11 mouse cellular contexts compared by ENCODE assay signal in genomic region chrX:139219017-139219416, GRCm38 (mm10). TPM values are rescaled to one million over a fixed set of nuclear protein-coding genes. Genes with fewer than 3 reads are reported as not detected.
DNase-seq lines count a peak whose midpoint lies in the region; ATAC-seq and TF ChIP-seq lines count a peak whose summit lies in the region.
"Had no signal": no experiment of that assay in that cellular context is flagged by ENCODE, and none has a peak within 500 bp of the region (broad histone marks: within the 10 kb centered on the region; RNA-seq: fewer than 3 reads in every experiment).

No protein-coding gene starts in this region.

- no peak overlapping the region for H3K4me2 ChIP-seq in intestine, postnatal 0 days (replicated peaks; ENCODE audit: low read depth)
- no peak overlapping the region for H3K4me2 ChIP-seq in intestine, embryonic 15.5 days (replicated peaks)
- no peak overlapping the region for H3K4me2 ChIP-seq in neural tube, embryonic 11.5 days (ENCODE audit: low read depth)
- H3K4me2 ChIP-seq: embryonic facial prominence, embryonic 12.5 days had no signal

- no peak overlapping the region for H3K27ac ChIP-seq in intestine, postnatal 0 days (ENCODE audit: low read depth, low read length)
- H3K27ac ChIP-seq in intestine, embryonic 15.5 days, result no peak overlapping the region
- H3K27ac ChIP-seq in neural tube, embryonic 11.5 days (ENCODE audit: low read depth, low read length), result no peak overlapping the region
- H3K27ac ChIP-seq in thymus, adult 2 months (ENCODE audit: control insufficient read depth, insufficient read depth, low read length), result no peak overlapping the region
- H3K27ac ChIP-seq: embryonic facial prominence, embryonic 12.5 days; limb, embryonic 13.5 days had no signal

- TF ChIP-seq POLR2A in brain, embryonic 14.5 days (IDR thresholded peaks at IDR 0.05; ENCODE audit: borderline replicate concordance, extremely low read depth, insufficient read depth, insufficient read length, poor library complexity, severe bottlenecking), result no peak
- TF ChIP-seq POLR2A in thymus, adult 2 months (IDR thresholded peaks at IDR 0.05; ENCODE audit: control insufficient read depth, extremely low read depth, insufficient read depth, low read length, poor library complexity), result no peak

- no peak overlapping the region for H3K9ac ChIP-seq in intestine, postnatal 0 days (ENCODE audit: low read depth, low read length)
- no peak overlapping the region for H3K9ac ChIP-seq in intestine, embryonic 15.5 days
- no peak overlapping the region for H3K9ac ChIP-seq in neural tube, embryonic 11.5 days (ENCODE audit: low read length)
- H3K9ac ChIP-seq: embryonic facial prominence, embryonic 12.5 days; limb, embryonic 13.5 days had no signal

- H3K36me3 ChIP-seq in intestine, postnatal 0 days (ENCODE audit: control insufficient read depth, insufficient read depth), result no peaks in the 10 kb centered on the region
- H3K36me3 ChIP-seq in intestine, embryonic 15.5 days, result no peaks in the 10 kb centered on the region
- H3K36me3 ChIP-seq in G1E (replicated peaks), result no peaks in the 10 kb centered on the region
- H3K36me3 ChIP-seq in neural tube, embryonic 11.5 days (ENCODE audit: control insufficient read depth, insufficient read depth, low read length), result no peaks in the 10 kb centered on the region
- H3K36me3 ChIP-seq in thymus, adult 2 months (ENCODE audit: control insufficient read depth, insufficient read depth, low read length), result no peaks in the 10 kb centered on the region
- H3K36me3 ChIP-seq: embryonic facial prominence, embryonic 12.5 days; limb, embryonic 13.5 days had no signal

- peak; percentile 1 for DNase-seq in G1E (ENCODE audit: low spot score)
- peak; percentile 87 for DNase-seq in brain, embryonic 14.5 days (ENCODE audit: low read depth)
- peak; percentile 13 for DNase-seq in gastrocnemius, postnatal 14 days
- peak; percentile 7 to 58 for DNase-seq in left cerebral cortex, adult 9 months (ENCODE audit: low spot score in 2 of 2)
- peak; percentile 31 for DNase-seq in neural tube, embryonic 11.5 days (ENCODE audit: low spot score)
- DNase-seq in thymus, adult 2 months, result no peak

- H3K4me1 ChIP-seq in intestine, postnatal 0 days (replicated peaks; ENCODE audit: control insufficient read depth, insufficient read depth, low read length), result no peaks in the 10 kb centered on the region
- H3K4me1 ChIP-seq in intestine, embryonic 15.5 days (replicated peaks), result no peaks in the 10 kb centered on the region
- H3K4me1 ChIP-seq in G1E (ENCODE audit: insufficient read depth, low read depth, low read length), result no peaks in the 10 kb centered on the region
- H3K4me1 ChIP-seq in neural tube, embryonic 11.5 days (ENCODE audit: control insufficient read depth, insufficient read depth, low read length), result no peaks in the 10 kb centered on the region
- H3K4me1 ChIP-seq in thymus, adult 2 months (replicated peaks; ENCODE audit: control insufficient read depth, insufficient read depth, low read length), result no peaks in the 10 kb centered on the region
- H3K4me1 ChIP-seq: embryonic facial prominence, embryonic 12.5 days; limb, embryonic 13.5 days had no signal

- intact Hi-C loops in gastrocnemius, postnatal 14 days (cut with DNase I; ENCODE audit: low total_unique reads), result no loop called here

- peak; percentile 70 for TF ChIP-seq CTCF in intestine, postnatal 0 days (IDR thresholded peaks at IDR 0.05; ENCODE audit: low read depth)
- no peak for TF ChIP-seq CTCF in G1E (IDR thresholded peaks at IDR 0.05; ENCODE audit: low read depth, low read length)
- peak; percentile 63; the same call in 1 of the 2 replicates for TF ChIP-seq CTCF in brain, embryonic 14.5 days (IDR thresholded peaks at IDR 0.05; ENCODE audit: borderline replicate concordance, extremely low read depth, insufficient read depth, insufficient read length)
- TF ChIP-seq CTCF in thymus, adult 2 months (IDR thresholded peaks at IDR 0.05; ENCODE audit: borderline replicate concordance, control insufficient read depth, extremely low read depth, insufficient read depth, low read length, poor library complexity), result no peak

- WGBS in intestine, postnatal 0 days, result 39% methylated on average over 2 of the region's 2 CpGs
- WGBS in intestine, embryonic 15.5 days, result 28% methylated on average over 2 of the region's 2 CpGs
- 33% methylated on average over 2 of the region's 2 CpGs for WGBS in neural tube, embryonic 11.5 days
- 36% methylated on average over 2 of the region's 2 CpGs for WGBS in thymus, adult 2 months

- no peaks in the 10 kb centered on the region for H3K9me3 ChIP-seq in intestine, postnatal 0 days (ENCODE audit: control insufficient read depth)
- H3K9me3 ChIP-seq in intestine, embryonic 15.5 days, result no peaks in the 10 kb centered on the region
- H3K9me3 ChIP-seq in G1E (replicated peaks), result no peaks in the 10 kb centered on the region
- H3K9me3 ChIP-seq in neural tube, embryonic 11.5 days (ENCODE audit: control insufficient read depth, low read length), result no peaks in the 10 kb centered on the region
- H3K9me3 ChIP-seq: embryonic facial prominence, embryonic 12.5 days; limb, embryonic 13.5 days had no signal

- no peak overlapping the region for H3K4me3 ChIP-seq in intestine, postnatal 0 days (ENCODE audit: low read depth, low read length)
- no peak overlapping the region for H3K4me3 ChIP-seq in intestine, embryonic 15.5 days (replicated peaks)
- H3K4me3 ChIP-seq in G1E (ENCODE audit: low read depth, low read length), result no peak overlapping the region
- H3K4me3 ChIP-seq in neural tube, embryonic 11.5 days (ENCODE audit: low read depth, low read length), result no peak overlapping the region
- H3K4me3 ChIP-seq in thymus, adult 2 months (ENCODE audit: control insufficient read depth, insufficient read depth, low read length), result no peak overlapping the region
- H3K4me3 ChIP-seq: embryonic facial prominence, embryonic 12.5 days had no signal

- ATAC-seq in intestine, postnatal 0 days, result no peak
- ATAC-seq in intestine, embryonic 15.5 days, result no peak
- no peak for ATAC-seq in G1E (ENCODE audit: extremely low read depth, insufficient number of reproducible peaks, low FRiP score, poor library complexity, severe bottlenecking)
- ATAC-seq in neural tube, embryonic 11.5 days (ENCODE audit: insufficient read depth, low FRiP score, low TSS enrichment), result no peak

- H3K27me3 ChIP-seq in intestine, postnatal 0 days (replicated peaks; ENCODE audit: control insufficient read depth, insufficient read depth, low read length), result no peaks in the 10 kb centered on the region
- H3K27me3 ChIP-seq in intestine, embryonic 15.5 days (replicated peaks), result no peaks in the 10 kb centered on the region
- no peaks in the 10 kb centered on the region for H3K27me3 ChIP-seq in G1E (ENCODE audit: insufficient read depth, low read length)
- H3K27me3 ChIP-seq in neural tube, embryonic 11.5 days (ENCODE audit: control insufficient read depth, insufficient read depth, low read length), result no peaks in the 10 kb centered on the region
- H3K27me3 ChIP-seq in thymus, adult 2 months (ENCODE audit: control insufficient read depth, insufficient read depth, low read length), result no peaks in the 10 kb centered on the region
- H3K27me3 ChIP-seq: embryonic facial prominence, embryonic 12.5 days had no signal

RNA-seq across cellular contexts. Expression of gene Mum1l1, which starts 9.2 kb away (rescaled TPM):
- 2.3 and 3.5 TPM in 2 replicates for polyA plus RNA-seq in intestine, postnatal 0 days (2015; fragmentation: Nextera tagmentation; extraction: Ambion mirVana)
- polyA plus RNA-seq in intestine, embryonic 15.5 days (2015; fragmentation: Nextera tagmentation; extraction: Ambion mirVana), result 10.6 and 12.6 TPM in 2 replicates
- total RNA-seq in G1E (2014; fragmentation: Nextera tagmentation) (not detected in 2 replicates), G1E (2017) (not detected in 2 replicates)
- not detected in 2 replicates for polyA plus RNA-seq in G1E (2012)
- polyA plus RNA-seq in brain, embryonic 14.5 days (2012; rRNA removed), result 3.3 and 3.7 TPM in 2 replicates
- 1 to 10 TPM; 4.2 to 8.3 TPM for total RNA-seq in gastrocnemius, postnatal 14 days (2021)
- 17.7 and 23.0 TPM in 2 replicates for polyA plus RNA-seq in neural tube, embryonic 11.5 days (2014; fragmentation: Nextera tagmentation; extraction: Ambion mirVana)
- polyA plus RNA-seq in thymus, adult 2 months (2012; rRNA removed), result 0.07 and 0.23 TPM in 2 replicates
- polyA plus RNA-seq: spleen, adult 2 months had no signal

RNA-seq across cellular contexts. Expression of gene 4933428M09Rik, which starts 40.0 kb away (rescaled TPM):
- not detected in 2 replicates for polyA plus RNA-seq in intestine, postnatal 0 days (2015; fragmentation: Nextera tagmentation; extraction: Ambion mirVana)
- not detected in 2 replicates for polyA plus RNA-seq in intestine, embryonic 15.5 days (2015; fragmentation: Nextera tagmentation; extraction: Ambion mirVana)
- total RNA-seq in G1E (2014; fragmentation: Nextera tagmentation), result not detected in 2 replicates
- 0.27 TPM in 1 of 2 replicates, not detected in the other for total RNA-seq in G1E (2017)
- not detected in 2 replicates for polyA plus RNA-seq in G1E (2012)
- polyA plus RNA-seq in brain, embryonic 14.5 days (2012; rRNA removed), result not detected in 2 replicates
- total RNA-seq in gastrocnemius, postnatal 14 days (2021), result not detected
- polyA plus RNA-seq in neural tube, embryonic 11.5 days (2014; fragmentation: Nextera tagmentation; extraction: Ambion mirVana), result not detected in 2 replicates
- polyA plus RNA-seq in thymus, adult 2 months (2012; rRNA removed), result not detected in 2 replicates
- polyA plus RNA-seq: embryonic facial prominence, embryonic 12.5 days; limb, embryonic 13.5 days; spleen, adult 2 months had no signal

Comparison
In these comparisons a context has a peak if more than half of its experiments do, and no peak if none do; other contexts are left out.
1. CTCF ChIP-seq: peak in intestine, postnatal 0 days (single experiment) and brain, embryonic 14.5 days (single experiment); none in G1E (single experiment) and thymus, adult 2 months (single experiment).